27 mouse cellular contexts compared by ENCODE assay signal in the genomic region with DNA sequence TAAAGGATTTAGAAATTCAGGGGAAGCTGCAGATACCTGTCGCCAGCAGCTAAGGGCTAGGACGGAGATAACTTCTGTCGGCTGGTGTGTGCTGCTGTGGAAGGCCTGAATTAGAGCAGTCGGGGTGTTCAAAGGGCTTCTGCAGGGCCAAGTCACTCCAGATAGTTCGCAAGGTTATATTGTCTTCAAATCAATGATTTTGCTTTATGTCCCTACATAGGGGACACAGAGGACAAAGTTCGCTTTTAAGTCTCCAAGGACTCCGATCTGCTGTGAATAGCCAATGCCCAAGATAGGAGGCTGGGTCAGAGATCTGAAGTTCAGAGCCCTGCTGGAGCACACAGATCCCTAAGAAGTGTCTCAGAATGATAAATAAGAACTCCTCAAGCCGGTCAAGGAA.
DNase-seq lines count a peak whose midpoint lies in the region; ATAC-seq and TF ChIP-seq lines count a peak whose summit lies in the region.
"Had no signal": no experiment of that assay in that cellular context is flagged by ENCODE, and none has a peak within 500 bp of the region (broad histone marks: within the 10 kb centered on the region; RNA-seq: fewer than 3 reads in every experiment).

No protein-coding gene starts in this region.

- TF ChIP-seq CTCF in stomach, postnatal 0 days (IDR thresholded peaks at IDR 0.05; ENCODE audit: low read depth): no peak

- no peak overlapping the region for H3K9ac ChIP-seq in stomach, embryonic 15.5 days
- no peak overlapping the region for H3K9ac ChIP-seq in stomach, postnatal 0 days (ENCODE audit: low read length)
- no peak overlapping the region for H3K9ac ChIP-seq in midbrain, embryonic 14.5 days (replicated peaks; ENCODE audit: low read length)
- H3K9ac ChIP-seq in hindbrain, embryonic 12.5 days: no peak overlapping the region
- H3K9ac ChIP-seq: embryonic facial prominence, embryonic 13.5 days; forebrain, embryonic 12.5 days; forebrain, embryonic 15.5 days; heart, embryonic 12.5 days; heart, embryonic 15.5 days; hindbrain, embryonic 14.5 days had no signal

- WGBS in stomach, embryonic 15.5 days: 59% methylated on average over 8 of the region's 8 CpGs
- WGBS in stomach, postnatal 0 days: 53% methylated on average over 8 of the region's 8 CpGs
- WGBS in limb, embryonic 10.5 days: 66% methylated on average over 8 of the region's 8 CpGs
- WGBS in midbrain, embryonic 14.5 days: 84% methylated on average over 8 of the region's 8 CpGs
- 77% methylated on average over 8 of the region's 8 CpGs for WGBS in hindbrain, embryonic 12.5 days

- no peaks in the 10 kb centered on the region for H3K4me1 ChIP-seq in stomach, embryonic 15.5 days
- H3K4me1 ChIP-seq in stomach, postnatal 0 days (replicated peaks; ENCODE audit: control insufficient read depth, insufficient read depth): no peaks in the 10 kb centered on the region
- peaks cover 9% of the 10 kb centered on the region; the same call in 1 of the 2 replicates for H3K4me1 ChIP-seq in limb, embryonic 10.5 days
- H3K4me1 ChIP-seq in midbrain, embryonic 14.5 days (ENCODE audit: control insufficient read depth, insufficient read depth, low read length): no peaks in the 10 kb centered on the region
- H3K4me1 ChIP-seq in hindbrain, embryonic 12.5 days: no peaks in the 10 kb centered on the region
- H3K4me1 ChIP-seq: embryonic facial prominence, embryonic 13.5 days; forebrain, embryonic 12.5 days; forebrain, embryonic 15.5 days; heart, embryonic 12.5 days; heart, embryonic 15.5 days; hindbrain, embryonic 10.5 days had no signal

- H3K4me2 ChIP-seq in stomach, embryonic 15.5 days: no peak overlapping the region
- H3K4me2 ChIP-seq in stomach, postnatal 0 days (replicated peaks; ENCODE audit: low read depth): no peak overlapping the region
- no peak overlapping the region for H3K4me2 ChIP-seq in midbrain, embryonic 14.5 days (ENCODE audit: low read length)
- no peak overlapping the region for H3K4me2 ChIP-seq in hindbrain, embryonic 12.5 days (replicated peaks)
- H3K4me2 ChIP-seq: embryonic facial prominence, embryonic 13.5 days; forebrain, embryonic 12.5 days; forebrain, embryonic 15.5 days; heart, embryonic 12.5 days; heart, embryonic 15.5 days; hindbrain, embryonic 14.5 days had no signal

- no peak for TF ChIP-seq EP300 in stomach, postnatal 0 days (optimal IDR thresholded peaks at IDR 0.05)

- H3K27me3 ChIP-seq in stomach, embryonic 15.5 days (replicated peaks): no peaks in the 10 kb centered on the region
- H3K27me3 ChIP-seq in stomach, postnatal 0 days (ENCODE audit: control insufficient read depth, insufficient read depth, low read length): no peaks in the 10 kb centered on the region
- no peaks in the 10 kb centered on the region for H3K27me3 ChIP-seq in limb, embryonic 10.5 days (ENCODE audit: low read depth, poor library complexity, severe bottlenecking)
- no peaks in the 10 kb centered on the region for H3K27me3 ChIP-seq in midbrain, embryonic 14.5 days (ENCODE audit: control insufficient read depth, insufficient read depth, low read length)
- no peaks in the 10 kb centered on the region for H3K27me3 ChIP-seq in hindbrain, embryonic 12.5 days
- H3K27me3 ChIP-seq: embryonic facial prominence, embryonic 13.5 days; forebrain, embryonic 12.5 days; forebrain, embryonic 15.5 days; heart, embryonic 12.5 days; heart, embryonic 15.5 days had no signal

- DNase-seq in embryo, embryonic 10.5 days (ENCODE audit: low spot score): peak; percentile 55
- no peak for DNase-seq in embryo, embryonic 11 days
- no peak for DNase-seq in stomach, postnatal 0 days (ENCODE audit: low spot score)
- DNase-seq in limb, embryonic 10.5 days (ENCODE audit: low spot score): peak; percentile 27
- no peak for DNase-seq in midbrain, embryonic 14.5 days
- DNase-seq: adrenal gland, adult 8-10 months; adrenal gland, postnatal 25 days; cerebellum, adult 11-12 months; cerebellum, adult 9-10 months; cerebellum, postnatal 14 days; gastrocnemius, postnatal 25 days; heart, adult 2 months; heart, postnatal 10 days; heart, postnatal 36 days had no signal

- no peaks in the 10 kb centered on the region for H3K9me3 ChIP-seq in stomach, embryonic 15.5 days
- no peaks in the 10 kb centered on the region for H3K9me3 ChIP-seq in stomach, postnatal 0 days (ENCODE audit: control insufficient read depth, low read length)
- no peaks in the 10 kb centered on the region for H3K9me3 ChIP-seq in limb, embryonic 10.5 days (replicated peaks)
- no peaks in the 10 kb centered on the region for H3K9me3 ChIP-seq in midbrain, embryonic 14.5 days (ENCODE audit: control insufficient read depth, low read length)
- no peaks in the 10 kb centered on the region for H3K9me3 ChIP-seq in hindbrain, embryonic 12.5 days (replicated peaks)
- H3K9me3 ChIP-seq: embryonic facial prominence, embryonic 10.5 days; embryonic facial prominence, embryonic 13.5 days; forebrain, embryonic 12.5 days; forebrain, embryonic 15.5 days; heart, embryonic 12.5 days; heart, embryonic 15.5 days; hindbrain, embryonic 10.5 days had no signal

- H3K27ac ChIP-seq in stomach, embryonic 15.5 days: no peak overlapping the region
- H3K27ac ChIP-seq in stomach, postnatal 0 days (replicated peaks): no peak overlapping the region
- no peak overlapping the region for H3K27ac ChIP-seq in limb, embryonic 10.5 days
- no peak overlapping the region for H3K27ac ChIP-seq in midbrain, embryonic 14.5 days (replicated peaks; ENCODE audit: low read depth, low read length)
- no peak overlapping the region for H3K27ac ChIP-seq in hindbrain, embryonic 12.5 days
- H3K27ac ChIP-seq: embryonic facial prominence, embryonic 10.5 days; embryonic facial prominence, embryonic 13.5 days; forebrain, embryonic 12.5 days; forebrain, embryonic 15.5 days; heart, adult 2 months; heart, embryonic 15.5 days; hindbrain, embryonic 10.5 days; hindbrain, embryonic 14.5 days; hindbrain, postnatal 0 days had no signal

- peak; percentile 18; the same call in 1 of the 2 replicates for ATAC-seq in stomach, embryonic 15.5 days (ENCODE audit: insufficient read depth, low FRiP score, low read depth)
- ATAC-seq in stomach, postnatal 0 days (ENCODE audit: low FRiP score, low TSS enrichment): no peak
- ATAC-seq in midbrain, embryonic 14.5 days (ENCODE audit: low FRiP score, low TSS enrichment): no peak
- no peak for ATAC-seq in hindbrain, embryonic 12.5 days (ENCODE audit: low FRiP score)
- ATAC-seq: activated CD4-positive, CD25-positive, alpha-beta regulatory T cell, adult 4 months; forebrain, embryonic 15.5 days; hindbrain, postnatal 0 days had no signal

- H3K4me3 ChIP-seq in stomach, embryonic 15.5 days (replicated peaks): no peak overlapping the region
- H3K4me3 ChIP-seq in stomach, postnatal 0 days (ENCODE audit: low read depth, low read length): no peak overlapping the region
- no peak overlapping the region for H3K4me3 ChIP-seq in limb, embryonic 10.5 days
- no peak overlapping the region for H3K4me3 ChIP-seq in midbrain, embryonic 14.5 days (replicated peaks; ENCODE audit: low read depth, low read length)
- H3K4me3 ChIP-seq in hindbrain, embryonic 12.5 days: no peak overlapping the region
- H3K4me3 ChIP-seq: embryonic facial prominence, embryonic 10.5 days; embryonic facial prominence, embryonic 13.5 days; erythroblast, embryonic 14.5 days; forebrain, embryonic 12.5 days; forebrain, embryonic 15.5 days; heart, adult 2 months; heart, embryonic 12.5 days; heart, embryonic 15.5 days; hindbrain, embryonic 10.5 days had no signal

- no peaks in the 10 kb centered on the region for H3K36me3 ChIP-seq in stomach, embryonic 15.5 days
- H3K36me3 ChIP-seq in stomach, postnatal 0 days (ENCODE audit: control insufficient read depth, insufficient read depth, low read length): no peaks in the 10 kb centered on the region
- H3K36me3 ChIP-seq in limb, embryonic 10.5 days: peaks cover 8% of the 10 kb centered on the region; the same call in 1 of the 2 replicates
- H3K36me3 ChIP-seq in midbrain, embryonic 14.5 days (ENCODE audit: control insufficient read depth, insufficient read depth, low read length): no peaks in the 10 kb centered on the region
- no peaks in the 10 kb centered on the region for H3K36me3 ChIP-seq in hindbrain, embryonic 12.5 days
- H3K36me3 ChIP-seq: embryonic facial prominence, embryonic 10.5 days; embryonic facial prominence, embryonic 13.5 days; forebrain, embryonic 12.5 days; forebrain, embryonic 15.5 days; heart, embryonic 15.5 days; hindbrain, embryonic 10.5 days had no signal

Comparison
In these comparisons a context has a peak if more than half of its experiments do, and no peak if none do; other contexts are left out.
1. DNase-seq: peak in embryo, embryonic 10.5 days (single experiment) and limb, embryonic 10.5 days (single experiment); none in embryo, embryonic 11 days (single experiment), stomach, postnatal 0 days (single experiment) and midbrain, embryonic 14.5 days (single experiment).